Mouse (Mus musculus): ENCODE results near the gene Emp2.

The Emp2 gene

GRCm38 (mm10) chr16:10253993-10254392 lies 59.8 kb downstream of the Emp2 start:
- no peak for DNase-seq (ENCODE audit: low read depth, low spot score)

GRCm38 (mm10) chr16:10236601-10237000 lies 77.2 kb downstream of the Emp2 start:
- DNase-seq (ENCODE audit: low read depth, low spot score): no peak

Measured in brain, adult 2 months (tissue).